Mouse (Mus musculus): ENCODE data around the gene Rsrc2.

DNA sequence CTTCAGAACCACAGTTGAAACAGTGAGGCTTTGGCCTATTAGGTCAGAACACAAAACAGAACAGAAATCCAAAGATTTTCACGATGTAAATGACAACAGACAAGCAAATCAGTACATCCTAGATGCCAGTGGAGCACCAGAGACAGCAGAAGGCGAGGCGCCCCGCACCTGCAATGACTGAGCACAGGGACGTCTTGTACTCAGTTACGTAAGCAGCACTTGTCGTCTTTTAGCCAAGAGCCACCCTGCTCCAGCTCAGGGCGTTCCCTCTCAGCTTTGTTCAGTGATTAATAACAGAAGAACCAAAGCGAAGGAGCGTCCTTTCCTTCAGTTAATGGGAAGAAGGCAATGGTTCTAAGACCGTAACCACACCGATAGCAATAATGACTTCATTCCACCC lies 40.6 kb downstream of the Rsrc2 start:
- no peak for TF ChIP-seq CTCF (IDR thresholded peaks at IDR 0.05; ENCODE audit: insufficient read depth, low read length)
- no peak for TF ChIP-seq POLR2A (IDR thresholded peaks at IDR 0.05; ENCODE audit: borderline replicate concordance, extremely low read depth, low read depth, low read length)
